Comparison of ENCODE assay signal across 20 mouse cellular contexts in the genomic region with DNA sequence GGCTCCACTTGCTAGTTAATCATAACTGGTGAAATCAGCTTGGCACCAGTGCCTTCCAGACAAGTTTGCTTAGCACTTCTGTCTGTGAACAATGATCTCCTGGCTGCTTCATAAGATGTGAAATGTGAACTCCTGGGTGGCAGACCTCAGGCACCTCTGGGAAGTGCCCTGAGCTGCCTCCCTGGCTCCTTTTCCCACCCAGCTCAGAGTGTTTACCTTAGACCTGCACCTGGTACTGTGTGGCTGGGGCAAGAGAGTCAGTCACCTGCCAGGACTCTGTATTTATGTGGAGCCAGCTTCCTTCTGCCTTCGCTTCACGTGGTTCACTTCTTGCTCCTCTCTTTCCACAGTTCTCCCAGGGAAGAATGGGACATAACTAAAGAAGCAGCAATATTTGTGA.
DNase-seq lines count a peak whose midpoint lies in the region; ATAC-seq lines count a peak whose summit lies in the region.
"Had no signal": no experiment of that assay in that cellular context is flagged by ENCODE, and none has a peak within 500 bp of the region (broad histone marks: within the 10 kb centered on the region; RNA-seq: fewer than 3 reads in every experiment).

No protein-coding gene starts in this region.

- no peak overlapping the region for H3K4me2 ChIP-seq in lung, embryonic 15.5 days
- no peak overlapping the region for H3K4me2 ChIP-seq in stomach, embryonic 16.5 days (ENCODE audit: low read depth, low read length)
- H3K4me2 ChIP-seq: forebrain, embryonic 13.5 days; heart, embryonic 11.5 days; hindbrain, embryonic 12.5 days; hindbrain, embryonic 15.5 days had no signal

- H3K27ac ChIP-seq in lung, embryonic 15.5 days = no peak overlapping the region
- no peak overlapping the region for H3K27ac ChIP-seq in stomach, embryonic 16.5 days (ENCODE audit: low read length)
- H3K27ac ChIP-seq: forebrain, embryonic 10.5 days; forebrain, embryonic 13.5 days; gastrocnemius, adult 2 months; hindbrain, embryonic 12.5 days; hindbrain, embryonic 15.5 days had no signal

- H3K4me3 ChIP-seq in lung, embryonic 15.5 days = no peak overlapping the region
- H3K4me3 ChIP-seq in stomach, embryonic 16.5 days (replicated peaks; ENCODE audit: low read length) = no peak overlapping the region
- H3K4me3 ChIP-seq: forebrain, embryonic 10.5 days; forebrain, embryonic 13.5 days; gastrocnemius, adult 2 months; hindbrain, embryonic 12.5 days; hindbrain, embryonic 15.5 days had no signal

- no peak overlapping the region for H3K9ac ChIP-seq in lung, embryonic 15.5 days
- no peak overlapping the region for H3K9ac ChIP-seq in stomach, embryonic 16.5 days (ENCODE audit: low read length)
- H3K9ac ChIP-seq: forebrain, embryonic 13.5 days; hindbrain, embryonic 12.5 days; hindbrain, embryonic 15.5 days had no signal

- peak; percentile 66 for ATAC-seq in lung, embryonic 15.5 days (ENCODE audit: borderline replicate concordance, extremely low read depth, low FRiP score, low TSS enrichment)
- peak; percentile 44; the same call in 1 of the 2 replicates for ATAC-seq in stomach, embryonic 16.5 days (ENCODE audit: insufficient read depth, low FRiP score)
- ATAC-seq: CD4-positive, CD25-positive, alpha-beta regulatory T cell, adult 4 months; forebrain, embryonic 13.5 days; forebrain, embryonic 16.5 days had no signal

- no peaks in the 10 kb centered on the region for H3K27me3 ChIP-seq in lung, embryonic 15.5 days
- H3K27me3 ChIP-seq in stomach, embryonic 16.5 days (ENCODE audit: control insufficient read depth, insufficient read depth, low read length) = no peaks in the 10 kb centered on the region
- H3K27me3 ChIP-seq: forebrain, embryonic 13.5 days; hindbrain, embryonic 12.5 days; hindbrain, embryonic 15.5 days had no signal

- DNase-seq in lung, postnatal 10 days = no peak
- peak; percentile 50 for DNase-seq in lung, postnatal 25 days (ENCODE audit: low spot score)
- no peak for DNase-seq in frontal cortex, postnatal 36 days (ENCODE audit: low spot score in 2 of 2)
- DNase-seq in cerebellum, adult 9-11 months = no peak
- DNase-seq: adrenal gland, adult 2 months; adrenal gland, postnatal 14 days; cerebellum, adult 11 months; cerebellum, adult 8-10 months; cerebellum, postnatal 14 days; gastrocnemius, adult 2 months; gastrocnemius, postnatal 14 days had no signal

- WGBS in lung, embryonic 15.5 days = 73% methylated on average over 2 of the region's 2 CpGs
- 71% methylated on average over 2 of the region's 2 CpGs for WGBS in stomach, embryonic 16.5 days

- H3K9me3 ChIP-seq in lung, embryonic 15.5 days = no peaks in the 10 kb centered on the region
- no peaks in the 10 kb centered on the region for H3K9me3 ChIP-seq in stomach, embryonic 16.5 days (replicated peaks; ENCODE audit: control insufficient read depth, low read length)
- H3K9me3 ChIP-seq: forebrain, embryonic 10.5 days; forebrain, embryonic 13.5 days; hindbrain, embryonic 12.5 days; hindbrain, embryonic 15.5 days had no signal

- H3K36me3 ChIP-seq in lung, embryonic 15.5 days = no peaks in the 10 kb centered on the region
- no peaks in the 10 kb centered on the region for H3K36me3 ChIP-seq in stomach, embryonic 16.5 days (ENCODE audit: control insufficient read depth, insufficient read depth, low read length)
- H3K36me3 ChIP-seq: forebrain, embryonic 10.5 days; hindbrain, embryonic 12.5 days; hindbrain, embryonic 15.5 days had no signal

- H3K4me1 ChIP-seq in lung, embryonic 15.5 days = peaks cover 33% of the 10 kb centered on the region
- peaks cover 41% of the 10 kb centered on the region for H3K4me1 ChIP-seq in stomach, embryonic 16.5 days (ENCODE audit: control insufficient read depth, insufficient read depth, low read length)
- H3K4me1 ChIP-seq: hindbrain, embryonic 12.5 days had no signal
